Mouse (Mus musculus) midbrain, embryonic 16.5 days (tissue): ENCODE data around the gene Zfp277. TPM values are rescaled to one million over a fixed set of nuclear protein-coding genes. Genes with fewer than 3 reads are reported as not detected.

ENCODE experiments used
- ATAC-seq: fragments of 200-750 bp; cut with Nextera tagmentation; 2 replicates; pipeline ENCODE4 v1.8.0; 2017; ENCODE audit warnings: moderate TSS enrichment
- H3K27ac ChIP-seq: fragments of 300-500 bp; sonication (generic); 2 replicates; pipeline ENCODE4 v1.5.1; 2014; ENCODE audit warnings: mild to moderate bottlenecking, low read length, mixed read lengths
- H3K27me3 ChIP-seq: fragments of 300-500 bp; sonication (generic); 2 replicates; pipeline ENCODE4 v1.6.1; 2014; ENCODE audit warnings: low read depth, low read length, mixed read lengths; ENCODE audit not compliant: control insufficient read depth, insufficient read depth
- H3K36me3 ChIP-seq: fragments of 300-500 bp; sonication (generic); 2 replicates; pipeline ENCODE4 v1.6.1; 2014; ENCODE audit warnings: mild to moderate bottlenecking, low read length, moderate library complexity, mixed read lengths; ENCODE audit not compliant: control insufficient read depth, insufficient read depth
- H3K4me1 ChIP-seq: fragments of 300-500 bp; sonication (generic); 2 replicates; pipeline ENCODE4 v1.6.1; 2014; ENCODE audit warnings: mild to moderate bottlenecking, low read length, mixed read lengths; ENCODE audit not compliant: control insufficient read depth, insufficient read depth
- H3K4me2 ChIP-seq: fragments of 300-500 bp; sonication (generic); 2 replicates; pipeline ENCODE4 v1.6.1; 2014; ENCODE audit warnings: mild to moderate bottlenecking, low read length, mixed read lengths
- H3K4me3 ChIP-seq: fragments of 300-500 bp; sonication (generic); 2 replicates; pipeline ENCODE4 v1.5.1; 2014; ENCODE audit warnings: low read depth, mild to moderate bottlenecking, low read length, moderate library complexity, mixed read lengths
- H3K9ac ChIP-seq: fragments of 300-500 bp; sonication (generic); 2 replicates; pipeline ENCODE4 v1.6.1; 2014; ENCODE audit warnings: low read depth, low read length, mixed read lengths
- H3K9me3 ChIP-seq: fragments of 300-500 bp; sonication (generic); replicated peaks from 2 replicates; pipeline ENCODE4 v1.6.1; 2014; ENCODE audit warnings: mild to moderate bottlenecking, low read length, mixed read lengths; ENCODE audit not compliant: control insufficient read depth, poor library complexity, severe bottlenecking
- WGBS: fragments of 180-500 bp; shearing (Covaris S2); extraction: QIAGEN DNeasy Blood & Tissue Kit; methylation state at CpG from one replicate; pipeline ENCODE4 v1.1.7; 2014; 5-methylcytosine and 5-hydroxymethylcytosine counted together
- polyA plus RNA-seq: library from polyadenylated mRNA; unstranded; fragments of >200 nt; fragmentation: Nextera tagmentation; extraction: Ambion mirVana; gene quantifications from 2 replicates; pipeline ENCODE4 v1.2.1, GENCODE M21; 2015

Zfp277 gene
- polyA plus RNA-seq, 1 experiment from 2014 or later: 30.1 TPM

GRCm38 (mm10) chr12:40341443-40341842 lies 104.3 kb downstream of the Zfp277 start:
- no peak overlapping the region for H3K4me3 ChIP-seq
- 82% methylated on average over 5 of the region's 5 CpGs for WGBS
- no peaks in the 10 kb centered on the region for H3K9me3 ChIP-seq
- no peaks in the 10 kb centered on the region for H3K27me3 ChIP-seq
- no peak overlapping the region for H3K27ac ChIP-seq
- ATAC-seq: no peak
- no peaks in the 10 kb centered on the region for H3K36me3 ChIP-seq
- H3K4me2 ChIP-seq: no peak overlapping the region
- H3K9ac ChIP-seq: no peak overlapping the region
- H3K4me1 ChIP-seq: no peaks in the 10 kb centered on the region

GRCm38 (mm10) chr12:40335303-40335702 lies 110.4 kb downstream of the Zfp277 start:
- Histone ChIP-seq H3K36me3 (no peaks in the 10 kb centered on the region), H3K4me1 (no peaks in the 10 kb centered on the region), H3K9me3 (no peaks in the 10 kb centered on the region), H3K27me3 (no peaks in the 10 kb centered on the region), H3K9ac (no peak overlapping the region), H3K27ac (no peak overlapping the region), H3K4me3 (no peak overlapping the region), H3K4me2 (no peak overlapping the region)
- WGBS: 96% methylated on average over 3 of the region's 3 CpGs
- ATAC-seq: no peak

- no peak for ATAC-seq
- Histone ChIP-seq H3K4me2 (no peak overlapping the region), H3K9me3 (no peaks in the 10 kb centered on the region), H3K9ac (no peak overlapping the region), H3K4me3 (no peak overlapping the region), H3K36me3 (no peaks in the 10 kb centered on the region), H3K4me1 (no peaks in the 10 kb centered on the region; the same call in 1 of the 2 replicates), H3K27ac (no peak overlapping the region), H3K27me3 (no peaks in the 10 kb centered on the region)
- WGBS: 96% methylated on average over 3 of the region's 3 CpGs
Measured at GRCm38 (mm10) chr12:40331467-40331866, 114.2 kb downstream of the Zfp277 start.

GRCm38 (mm10) chr12:40327012-40327660 lies 118.6 kb downstream of the Zfp277 start:
- Histone ChIP-seq H3K4me1 (no peaks in the 10 kb centered on the region; the same call in 1 of the 2 replicates), H3K27ac (no peak overlapping the region), H3K4me3 (no peak overlapping the region), H3K36me3 (no peaks in the 10 kb centered on the region), H3K4me2 (no peak overlapping the region), H3K9me3 (no peaks in the 10 kb centered on the region), H3K9ac (no peak overlapping the region), H3K27me3 (no peaks in the 10 kb centered on the region)
- peak; percentile 58 for ATAC-seq
- 59% methylated on average over 5 of the region's 5 CpGs for WGBS

- Histone ChIP-seq H3K27ac (no peak overlapping the region), H3K36me3 (no peaks in the 10 kb centered on the region), H3K9ac (no peak overlapping the region), H3K27me3 (no peaks in the 10 kb centered on the region), H3K4me2 (no peak overlapping the region), H3K4me3 (no peak overlapping the region), H3K9me3 (no peaks in the 10 kb centered on the region), H3K4me1 (no peaks in the 10 kb centered on the region; the same call in 1 of the 2 replicates)
- no peak for ATAC-seq
- WGBS: 68% methylated on average over 5 of the region's 5 CpGs
Measured at GRCm38 (mm10) chr12:40325582-40325981, 120.1 kb downstream of the Zfp277 start.

GRCm38 (mm10) chr12:40324819-40325218 lies 120.9 kb downstream of the Zfp277 start:
- no peak overlapping the region for H3K9ac ChIP-seq
- no peaks in the 10 kb centered on the region for H3K9me3 ChIP-seq
- H3K27ac ChIP-seq: no peak overlapping the region
- no peak overlapping the region for H3K4me2 ChIP-seq
- WGBS: 52% methylated on average over 5 of the region's 5 CpGs
- no peaks in the 10 kb centered on the region; the same call in 1 of the 2 replicates for H3K36me3 ChIP-seq
- no peaks in the 10 kb centered on the region; the same call in 1 of the 2 replicates for H3K4me1 ChIP-seq
- no peak overlapping the region for H3K4me3 ChIP-seq
- ATAC-seq: no peak
- H3K27me3 ChIP-seq: no peaks in the 10 kb centered on the region

GRCm38 (mm10) chr12:40315146-40315545 lies 130.6 kb downstream of the Zfp277 start:
- ATAC-seq: no peak

GRCm38 (mm10) chr12:40303960-40304359 lies 141.7 kb downstream of the Zfp277 start:
- Histone ChIP-seq H3K4me3 (no peak overlapping the region), H3K36me3 (no peaks in the 10 kb centered on the region), H3K9ac (no peak overlapping the region), H3K9me3 (no peaks in the 10 kb centered on the region), H3K4me1 (no peaks in the 10 kb centered on the region), H3K27ac (no peak overlapping the region), H3K4me2 (no peak overlapping the region), H3K27me3 (no peaks in the 10 kb centered on the region)
- ATAC-seq: no peak
- 51% methylated on average over 6 of the region's 6 CpGs for WGBS

More at GRCm38 (mm10) chr12:40315146-40315545, 130.6 kb downstream of the Zfp277 start:
- H3K36me3 ChIP-seq: no peaks in the 10 kb centered on the region; the same call in 1 of the 2 replicates
- no peaks in the 10 kb centered on the region for H3K4me1 ChIP-seq
- no peaks in the 10 kb centered on the region for H3K9me3 ChIP-seq
- no peaks in the 10 kb centered on the region for H3K27me3 ChIP-seq
- H3K4me2 ChIP-seq: no peak overlapping the region
- WGBS: 94% methylated on average over 2 of the region's 2 CpGs
- no peak overlapping the region for H3K27ac ChIP-seq
- H3K9ac ChIP-seq: no peak overlapping the region
- H3K4me3 ChIP-seq: no peak overlapping the region

GRCm38 (mm10) chr12:40298636-40299035 lies 147.1 kb downstream of the Zfp277 start:
- no peak overlapping the region for H3K4me2 ChIP-seq
- no peak overlapping the region for H3K9ac ChIP-seq
- H3K9me3 ChIP-seq: no peaks in the 10 kb centered on the region
- no peaks in the 10 kb centered on the region for H3K4me1 ChIP-seq
- WGBS: 92% methylated on average over 3 of the region's 3 CpGs
- no peak for ATAC-seq
- no peak overlapping the region for H3K27ac ChIP-seq
- H3K27me3 ChIP-seq: no peaks in the 10 kb centered on the region
- H3K36me3 ChIP-seq: no peaks in the 10 kb centered on the region
- no peak overlapping the region for H3K4me3 ChIP-seq
